Mouse (Mus musculus) heart, postnatal 0 days (tissue): ENCODE measurements around the gene Gm5105.

Experiments used
- CTCF ChIP-seq: IDR thresholded peaks from 2 replicates; pipeline ENCODE4 v1.5.1; 2016; ENCODE audit warnings: antibody characterized with exemption, control low read depth, low read depth
- EP300 ChIP-seq: IDR thresholded peaks from 2 replicates; pipeline ENCODE4 v1.6.1; 2016; ENCODE audit warnings: antibody characterized with exemption, low read depth

DNA sequence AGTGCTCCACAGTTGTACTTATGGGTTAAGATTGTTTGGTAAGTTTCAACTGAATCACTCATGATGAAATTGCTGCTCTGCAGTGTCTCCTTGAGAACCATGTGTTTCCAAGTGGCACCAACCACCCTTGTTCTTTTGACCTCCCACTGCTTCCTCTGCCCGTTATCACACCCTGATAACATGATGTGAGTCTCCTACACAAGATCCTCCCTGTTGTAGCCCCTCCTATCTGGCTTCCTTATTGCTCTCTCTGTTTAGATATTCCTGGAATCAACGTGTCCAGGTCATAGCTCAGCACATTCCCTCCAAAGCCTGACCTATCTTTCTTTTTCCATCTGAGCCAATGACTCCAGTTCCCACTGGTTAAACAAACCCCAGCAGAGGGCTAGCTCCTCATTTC lies 52.5 kb downstream of the Gm5105 start:
- TF ChIP-seq CTCF (no peak), EP300 (no peak)
